Mouse (Mus musculus) stomach, embryonic 16.5 days (tissue): ENCODE results near the gene Tom1l2. TPM values are rescaled to one million over a fixed set of nuclear protein-coding genes. Genes with fewer than 3 reads are reported as not detected.
A peak's percentile ranks its signal among the peaks of the same experiment; 100 is the strongest.

ENCODE experiments used
- ATAC-seq: fragments of 200-750 bp; cut with Nextera tagmentation; 2 replicates; pipeline ENCODE4 v1.8.0; 2017; ENCODE audit warnings: moderate number of reproducible peaks, moderate TSS enrichment; ENCODE audit not compliant: insufficient read depth, low FRiP score
- H3K27ac ChIP-seq: fragments of 300-500 bp; sonication (generic); 2 replicates; pipeline ENCODE4 v1.5.1; 2014; ENCODE audit warnings: low read length
- H3K27me3 ChIP-seq: fragments of 300-500 bp; sonication (generic); 2 replicates; pipeline ENCODE4 v1.6.1; 2014; ENCODE audit warnings: low read length, control low read depth, mixed read lengths; ENCODE audit not compliant: control insufficient read depth, insufficient read depth
- H3K36me3 ChIP-seq: fragments of 300-500 bp; sonication (generic); 2 replicates; pipeline ENCODE4 v1.6.1; 2014; ENCODE audit warnings: low read length; ENCODE audit not compliant: control insufficient read depth, insufficient read depth
- H3K4me1 ChIP-seq: fragments of 300-500 bp; sonication (generic); 2 replicates; pipeline ENCODE4 v1.6.1; 2014; ENCODE audit warnings: low read length, control low read depth, mixed read lengths; ENCODE audit not compliant: control insufficient read depth, insufficient read depth
- H3K4me2 ChIP-seq: fragments of 300-500 bp; sonication (generic); 2 replicates; pipeline ENCODE4 v1.6.1; 2014; ENCODE audit warnings: low read depth, low read length, mixed read lengths
- H3K4me3 ChIP-seq: fragments of 300-500 bp; sonication (generic); replicated peaks from 2 replicates; pipeline ENCODE4 v1.5.1; 2014; ENCODE audit warnings: mild to moderate bottlenecking, low read length
- H3K9ac ChIP-seq: fragments of 300-500 bp; sonication (generic); 2 replicates; pipeline ENCODE4 v1.6.1; 2014; ENCODE audit warnings: low read length
- H3K9me3 ChIP-seq: fragments of 300-500 bp; sonication (generic); replicated peaks from 2 replicates; pipeline ENCODE4 v1.6.1; 2016; ENCODE audit warnings: low read length, control low read depth; ENCODE audit not compliant: control insufficient read depth
- WGBS: fragments of 180-500 bp; shearing (Covaris S2); extraction: QIAGEN DNeasy Blood & Tissue Kit; methylation state at CpG from one replicate; pipeline ENCODE4 v1.1.7; 2014; 5-methylcytosine and 5-hydroxymethylcytosine counted together
- polyA plus RNA-seq: library from polyadenylated mRNA; unstranded; fragments of >200 nt; fragmentation: Nextera tagmentation; extraction: Ambion mirVana; gene quantifications from 2 replicates; pipeline ENCODE4 v1.2.1, GENCODE M21; 2015

The Tom1l2 gene
- polyA plus RNA-seq = 29.9 and 35.8 TPM in 2 replicates

GRCm38 (mm10) chr11:60352559-60353411 is at the start of gene Tom1l2, which contains the start of gene Drc3:
Tom1l2 (minus strand) TSS chr11:60352905.
Drc3 (plus strand) TSS chr11:60353329.
- Histone ChIP-seq H3K4me2 (peak within 1 kb of the TSS; percentile 85), H3K27ac (peak within 1 kb of the TSS; percentile 81), H3K36me3 (no peaks in the 10 kb centered on the region), H3K9me3 (no peaks in the 10 kb centered on the region), H3K4me3 (peak within 1 kb of the TSS; percentile 81), H3K27me3 (no peaks in the 10 kb centered on the region), H3K4me1 (peaks cover 11% of the 10 kb centered on the region), H3K9ac (peak within 1 kb of the TSS; percentile 76)
- under 1% methylated on average over 57 of the region's 57 CpGs for WGBS
- peak; percentile 100 for ATAC-seq

DNA sequence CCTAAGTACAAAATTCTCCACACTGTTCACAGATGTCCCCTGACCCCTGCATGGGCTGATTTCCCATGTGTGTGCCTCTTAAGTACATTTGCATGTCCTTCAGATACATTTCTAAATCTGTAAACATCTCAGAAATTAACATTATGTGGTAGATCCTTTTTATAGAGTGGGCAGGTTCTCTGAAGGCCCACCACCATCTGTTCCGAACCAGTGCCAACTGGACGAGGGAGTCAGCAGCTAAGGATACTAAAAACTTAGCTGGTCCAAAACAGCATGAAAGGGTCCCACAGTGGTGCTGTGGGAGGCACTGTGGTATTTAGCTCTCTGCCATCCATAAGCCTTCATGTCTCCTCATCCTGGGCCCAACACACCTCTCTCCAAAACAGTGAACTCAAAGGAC is 44.5 kb upstream of the Tom1l2 start:
- WGBS = 85% methylated on average over 2 of the region's 2 CpGs
- no peak for ATAC-seq
- no peak overlapping the region for H3K27ac ChIP-seq
- H3K4me3 ChIP-seq = no peak overlapping the region
- H3K27me3 ChIP-seq = no peaks in the 10 kb centered on the region
- H3K4me1 ChIP-seq = 0 out of 2 replicates have a peak, but pooled peaks cover 3% of the 10 kb centered on the region
- H3K36me3 ChIP-seq = no peaks in the 10 kb centered on the region
- H3K9me3 ChIP-seq = no peaks in the 10 kb centered on the region
- no peak overlapping the region for H3K4me2 ChIP-seq
- no peak overlapping the region for H3K9ac ChIP-seq

- no peak overlapping the region for H3K27ac ChIP-seq
- peak; percentile 64; the same call in 1 of the 2 replicates for ATAC-seq
- no peaks in the 10 kb centered on the region for H3K9me3 ChIP-seq
- no peak overlapping the region for H3K9ac ChIP-seq
- no peak overlapping the region for H3K4me2 ChIP-seq
- H3K4me3 ChIP-seq = no peak overlapping the region
- H3K36me3 ChIP-seq = no peaks in the 10 kb centered on the region
- no peaks in the 10 kb centered on the region for H3K27me3 ChIP-seq
- 0 out of 2 replicates have a peak, but pooled peaks cover 3% of the 10 kb centered on the region for H3K4me1 ChIP-seq
- 49% methylated on average over 6 of the region's 6 CpGs for WGBS
These were observed 43.8 kb upstream of the Tom1l2 start for GRCm38 (mm10) chr11:60396546-60396945.

DNA sequence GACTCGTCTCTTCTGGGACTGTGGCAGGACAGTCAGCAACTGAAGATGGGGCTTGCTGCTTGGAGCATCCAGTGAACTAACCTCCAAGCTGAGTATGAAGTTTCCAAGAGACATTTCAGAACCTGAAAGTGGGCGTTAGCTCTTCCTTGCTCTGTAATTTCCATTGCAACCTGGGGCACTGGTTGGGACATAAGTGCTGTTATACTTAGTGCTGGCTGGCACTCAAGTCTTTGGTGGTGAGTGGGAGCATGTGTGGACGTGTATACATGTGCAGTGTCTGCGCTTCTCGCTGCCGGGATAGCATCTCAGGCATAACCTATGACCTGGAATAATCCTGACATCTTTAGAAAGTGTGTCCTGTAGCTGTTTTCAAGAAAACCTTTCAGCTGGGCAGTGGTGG is 38.6 kb upstream of the Tom1l2 start:
- 79% methylated on average over 6 of the region's 6 CpGs for WGBS
- H3K9ac ChIP-seq = no peak overlapping the region
- H3K4me2 ChIP-seq = no peak overlapping the region
- no peak overlapping the region for H3K4me3 ChIP-seq
- no peak for ATAC-seq
- no peaks in the 10 kb centered on the region for H3K36me3 ChIP-seq
- H3K27ac ChIP-seq = no peak overlapping the region
- no peaks in the 10 kb centered on the region for H3K4me1 ChIP-seq
- no peaks in the 10 kb centered on the region for H3K27me3 ChIP-seq
- H3K9me3 ChIP-seq = no peaks in the 10 kb centered on the region

DNA sequence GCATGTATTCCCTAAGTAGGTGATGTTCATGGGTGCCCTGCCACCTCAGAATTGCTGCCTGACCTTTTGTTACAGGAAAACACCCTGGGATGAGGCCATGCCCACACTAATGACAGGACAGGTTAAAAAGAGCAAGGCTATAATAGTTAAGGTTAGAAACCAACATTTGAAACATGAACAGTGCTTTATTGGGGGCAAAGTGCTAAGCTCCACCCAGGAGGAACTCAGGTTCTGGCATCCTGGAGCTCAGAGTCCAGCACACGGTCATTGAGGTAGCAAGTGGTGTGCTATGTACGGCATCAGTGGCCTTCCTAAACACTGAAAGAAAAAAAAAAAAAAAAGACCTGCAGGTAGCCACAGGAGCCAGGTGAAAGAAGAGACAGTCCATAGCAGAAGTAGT is 35.2 kb upstream of the Tom1l2 start:
- 77% methylated on average over 2 of the region's 2 CpGs for WGBS
- Histone ChIP-seq H3K9me3 (no peaks in the 10 kb centered on the region), H3K9ac (no peak overlapping the region), H3K4me2 (no peak overlapping the region), H3K36me3 (no peaks in the 10 kb centered on the region), H3K4me3 (no peak overlapping the region), H3K4me1 (no peaks in the 10 kb centered on the region), H3K27ac (no peak overlapping the region), H3K27me3 (no peaks in the 10 kb centered on the region)
- ATAC-seq = no peak

DNA sequence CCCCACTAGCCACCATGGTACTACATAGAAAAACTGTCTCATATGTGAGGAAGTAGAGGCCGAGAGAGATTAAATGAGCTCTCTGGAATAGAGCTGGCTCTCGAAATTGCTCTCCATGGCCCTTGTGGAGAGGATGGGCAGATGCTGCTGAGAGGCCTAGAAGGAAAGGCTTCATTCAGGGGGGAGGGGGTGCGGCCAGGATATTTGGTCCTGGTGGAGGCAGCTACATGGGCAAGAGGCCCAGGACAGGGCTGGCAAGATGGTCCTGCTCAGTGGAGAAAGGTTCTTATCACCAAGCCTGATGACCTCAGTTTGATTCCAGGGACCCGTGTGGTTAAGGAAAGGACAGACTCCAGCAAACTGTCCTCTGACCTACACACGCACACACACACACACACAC is 33.2 kb upstream of the Tom1l2 start:
- H3K9me3 ChIP-seq = no peaks in the 10 kb centered on the region
- no peaks in the 10 kb centered on the region for H3K4me1 ChIP-seq
- H3K4me3 ChIP-seq = no peak overlapping the region
- WGBS = 77% methylated on average over 5 of the region's 5 CpGs
- H3K4me2 ChIP-seq = no peak overlapping the region
- H3K9ac ChIP-seq = no peak overlapping the region
- H3K27ac ChIP-seq = no peak overlapping the region
- H3K36me3 ChIP-seq = no peaks in the 10 kb centered on the region
- no peak for ATAC-seq
- H3K27me3 ChIP-seq = no peaks in the 10 kb centered on the region

DNA sequence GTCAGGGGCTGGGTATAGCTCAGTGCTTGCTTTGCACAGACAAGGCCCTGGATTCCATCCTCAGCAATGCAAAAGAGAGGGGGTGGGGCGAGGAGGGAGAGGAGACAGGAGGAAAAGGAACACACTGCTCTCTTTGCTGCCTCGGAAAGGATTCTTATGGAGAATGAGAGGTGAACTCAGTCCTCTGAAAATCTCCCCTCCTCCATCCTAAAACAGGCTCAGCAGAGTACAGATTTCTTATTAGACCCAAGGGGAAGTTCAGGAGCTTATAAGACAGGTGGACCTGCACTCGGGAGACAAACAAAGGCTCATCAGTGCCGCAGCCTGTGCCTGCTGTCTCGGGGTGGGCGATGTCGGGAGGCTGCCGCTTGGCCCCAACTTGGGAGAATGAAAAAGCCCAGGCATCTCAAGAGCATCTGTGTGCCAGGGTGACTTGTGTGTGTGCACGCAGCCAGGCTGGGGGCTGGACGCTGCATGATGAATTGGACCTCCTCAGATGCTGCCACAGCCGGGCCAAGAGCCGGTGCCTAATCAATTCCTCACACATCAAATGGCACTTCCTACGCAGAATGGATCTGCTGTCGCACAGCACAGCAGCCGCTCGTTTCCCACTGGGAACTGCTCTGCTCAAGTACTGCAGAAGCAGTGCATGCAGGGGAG is 32.2 kb upstream of the Tom1l2 start:
- no peak overlapping the region for H3K4me3 ChIP-seq
- no peak overlapping the region; the same call in 1 of the 2 replicates for H3K27ac ChIP-seq
- H3K36me3 ChIP-seq = no peaks in the 10 kb centered on the region
- H3K4me1 ChIP-seq = no peaks in the 10 kb centered on the region
- H3K9me3 ChIP-seq = no peaks in the 10 kb centered on the region
- H3K27me3 ChIP-seq = no peaks in the 10 kb centered on the region
- no peak overlapping the region for H3K4me2 ChIP-seq
- H3K9ac ChIP-seq = 0 out of 2 replicates have a peak overlapping the region, but pooled peaks have one; percentile 36
- WGBS = 13% methylated on average over 16 of the region's 16 CpGs
- no peak for ATAC-seq

DNA sequence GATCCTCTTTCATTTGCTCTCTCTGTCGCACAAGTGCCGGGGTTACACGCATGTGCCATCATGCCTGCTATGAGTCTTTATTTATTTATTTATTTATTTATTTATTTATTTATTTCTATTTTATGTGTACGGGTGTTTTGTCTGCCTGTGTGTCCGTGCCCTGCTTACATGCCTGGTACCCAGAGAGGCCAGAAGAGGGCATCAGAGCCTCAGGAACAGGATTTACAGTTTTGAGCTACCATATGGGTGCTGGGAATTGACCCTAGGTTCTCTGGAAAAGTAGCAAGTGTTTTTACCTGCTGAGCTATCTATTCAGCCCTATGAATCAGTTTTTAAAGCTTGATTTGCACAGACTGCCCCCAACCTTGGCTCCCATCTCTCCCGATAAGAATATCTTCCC is 30.8 kb upstream of the Tom1l2 start:
- H3K36me3 ChIP-seq = no peaks in the 10 kb centered on the region
- no peak overlapping the region for H3K4me3 ChIP-seq
- no peak for ATAC-seq
- H3K4me1 ChIP-seq = no peaks in the 10 kb centered on the region
- no peak overlapping the region for H3K27ac ChIP-seq
- H3K4me2 ChIP-seq = no peak overlapping the region
- WGBS = 85% methylated on average over 6 of the region's 6 CpGs
- H3K27me3 ChIP-seq = no peaks in the 10 kb centered on the region
- no peaks in the 10 kb centered on the region for H3K9me3 ChIP-seq
- no peak overlapping the region for H3K9ac ChIP-seq

DNA sequence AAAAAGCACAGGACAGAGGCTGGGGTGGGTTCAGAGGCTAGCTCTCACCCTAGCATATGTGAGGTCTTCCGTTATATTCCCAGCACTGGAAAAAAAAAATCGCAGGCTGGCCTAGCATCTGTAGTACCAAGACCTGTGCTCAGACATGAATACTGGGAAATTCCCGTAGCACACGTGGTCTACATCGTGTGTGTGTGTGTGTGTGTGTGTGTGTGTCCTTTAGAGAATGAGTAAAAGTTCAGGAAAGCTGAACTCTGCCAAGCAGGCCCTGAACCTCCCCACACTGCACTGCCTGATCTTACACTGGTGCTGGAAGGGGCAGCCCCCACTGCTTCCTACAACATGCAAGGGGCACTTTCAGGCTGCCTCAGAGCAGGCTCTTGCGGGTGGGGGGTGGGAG is 21.8 kb upstream of the Tom1l2 start:
- H3K27ac ChIP-seq = no peak overlapping the region
- no peak overlapping the region for H3K4me3 ChIP-seq
- WGBS = 71% methylated on average over 6 of the region's 6 CpGs
- H3K4me2 ChIP-seq = no peak overlapping the region
- no peaks in the 10 kb centered on the region for H3K9me3 ChIP-seq
- H3K27me3 ChIP-seq = no peaks in the 10 kb centered on the region
- no peak overlapping the region for H3K9ac ChIP-seq
- H3K36me3 ChIP-seq = no peaks in the 10 kb centered on the region
- ATAC-seq = no peak
- H3K4me1 ChIP-seq = no peaks in the 10 kb centered on the region
